Mouse (Mus musculus) liver (tissue): ENCODE measurements at regions not wholly inside any gene's neighbourhood (a gene's known extent, or its start where the extent isn't known, plus 50 kb on each side); places are given as distances from the start of the nearest gene placed in this dataset.

ENCODE experiments used
- DNase-seq: peaks from one replicate; pipeline ENCODE4 v3.0.0-alpha.2; 2020; ENCODE audit warnings: mixed read lengths

- DNase-seq, result no peak
Observed at GRCm38 (mm10) chr3:58090396-58090795, 242.5 kb upstream of the Pfn2 start.

GRCm38 (mm10) chr3:58091466-58092176 lies 243.7 kb upstream of the Pfn2 start:
- no peak for DNase-seq

GRCm38 (mm10) chr3:58110911-58111476 lies 263.1 kb upstream of the Pfn2 start:
- no peak for DNase-seq

DNA sequence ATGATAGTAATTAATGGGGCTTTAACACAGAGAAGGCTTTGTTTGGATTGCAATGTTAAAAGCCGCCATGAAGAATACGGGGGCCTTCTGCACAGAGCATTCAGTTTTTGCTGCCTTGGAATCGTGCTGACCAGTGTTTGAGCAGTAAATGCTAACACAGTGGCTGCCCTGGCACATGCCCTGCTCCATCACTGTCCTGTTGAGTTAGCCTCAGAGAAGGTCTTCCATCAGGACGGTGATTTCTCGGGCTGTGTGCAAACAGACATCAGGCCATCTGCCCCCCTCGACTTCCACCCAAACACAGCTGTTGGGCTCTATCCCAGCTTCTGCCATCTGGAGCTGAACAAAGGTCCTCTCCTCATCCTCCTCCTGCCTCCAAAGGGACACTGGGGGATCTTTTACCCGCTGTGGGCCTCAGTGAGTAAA lies 264.6 kb upstream of the Pfn2 start:
- no peak for DNase-seq

GRCm38 (mm10) chr3:58113941-58114340 lies 266.1 kb upstream of the Pfn2 start:
- DNase-seq, result no peak

- no peak for DNase-seq
Observed at GRCm38 (mm10) chr3:58115511-58115910, 267.6 kb upstream of the Pfn2 start.

GRCm38 (mm10) chr3:58116848-58117247 lies 269.0 kb upstream of the Pfn2 start:
- DNase-seq, result no peak

DNA sequence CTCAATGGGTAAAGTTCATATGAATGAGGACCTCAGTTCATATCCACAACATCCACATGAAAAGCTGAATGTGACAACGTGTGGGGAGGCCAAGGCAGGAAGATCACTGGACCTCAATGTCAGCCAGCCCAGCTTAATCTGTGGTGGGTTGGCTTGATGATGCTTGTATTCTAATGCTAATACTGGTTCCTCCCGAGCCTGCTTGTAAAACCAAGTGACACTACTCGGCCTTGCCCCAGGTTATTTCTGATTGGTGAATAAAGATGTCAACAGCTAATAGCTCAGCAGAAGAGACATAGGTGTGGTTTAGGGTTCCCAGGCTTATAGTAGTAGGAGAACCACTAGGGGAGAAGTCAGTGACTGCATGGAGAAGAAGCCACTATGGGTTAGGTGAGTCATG lies 272.2 kb upstream of the Pfn2 start:
- DNase-seq, result no peak

DNA sequence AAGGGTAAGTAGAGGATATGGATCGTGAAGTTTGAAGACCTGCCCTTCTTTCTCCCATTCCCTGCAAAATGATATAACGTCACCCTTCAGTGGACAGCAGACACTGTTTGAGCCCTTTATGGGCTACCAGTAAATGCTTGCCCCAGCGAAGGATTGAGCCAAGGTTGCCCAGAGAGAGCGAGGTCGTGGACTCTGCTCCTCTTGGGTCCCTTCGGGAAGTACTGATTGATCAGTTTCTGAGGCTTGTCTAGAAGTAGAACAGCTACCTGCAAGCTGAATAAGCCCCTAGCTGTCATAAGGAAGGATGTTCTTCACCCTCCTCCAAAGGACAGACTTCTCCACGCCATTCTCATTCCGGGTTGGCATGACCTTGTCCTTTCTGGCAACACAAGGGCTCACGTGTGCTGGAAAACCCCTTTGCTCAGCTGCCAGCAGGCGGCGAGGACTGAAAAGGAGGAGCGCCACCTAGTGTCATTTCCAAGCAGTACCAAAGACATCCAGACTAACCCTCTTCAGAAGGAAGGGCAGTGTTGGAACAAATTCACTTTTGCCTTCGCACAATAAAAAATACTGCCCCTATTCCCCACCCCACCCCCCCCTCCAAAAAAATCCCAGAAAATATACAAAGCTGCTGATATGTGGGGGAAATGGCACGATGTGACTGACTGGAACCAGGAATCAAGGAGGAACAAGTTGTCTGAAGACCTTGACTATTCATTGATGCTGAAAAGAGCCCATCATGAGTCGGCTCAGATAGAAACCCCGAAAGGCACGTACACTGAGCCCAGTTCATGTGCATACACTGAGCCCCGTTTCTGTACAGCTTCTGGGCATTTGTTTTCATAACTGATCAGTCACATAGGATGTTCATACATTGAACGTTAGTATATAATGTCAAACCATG lies 274.8 kb upstream of the Pfn2 start:
- peak; percentile 64 for DNase-seq

- no peak for DNase-seq
Observed at GRCm38 (mm10) chr3:58123396-58124077, 275.7 kb upstream of the Pfn2 start.

DNA sequence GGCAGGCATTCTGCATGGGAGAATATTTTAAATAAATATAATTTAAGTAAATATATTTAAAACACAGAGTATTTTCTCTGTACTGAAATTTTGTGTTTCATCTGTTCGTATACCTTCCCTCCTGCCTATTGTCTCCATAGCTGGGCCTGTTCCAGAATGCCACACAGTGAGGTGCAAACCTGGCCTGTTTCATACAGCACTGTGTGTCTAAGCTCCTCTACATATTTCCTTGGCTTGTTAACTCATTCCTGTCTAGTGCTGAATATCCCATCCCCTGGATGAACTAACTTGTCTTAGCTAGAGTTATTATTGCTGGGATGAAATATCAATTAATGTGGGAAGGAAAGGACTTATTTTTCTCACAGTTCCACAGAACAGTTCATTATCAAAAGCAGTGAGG lies 277.0 kb upstream of the Pfn2 start:
- DNase-seq, result no peak

DNA sequence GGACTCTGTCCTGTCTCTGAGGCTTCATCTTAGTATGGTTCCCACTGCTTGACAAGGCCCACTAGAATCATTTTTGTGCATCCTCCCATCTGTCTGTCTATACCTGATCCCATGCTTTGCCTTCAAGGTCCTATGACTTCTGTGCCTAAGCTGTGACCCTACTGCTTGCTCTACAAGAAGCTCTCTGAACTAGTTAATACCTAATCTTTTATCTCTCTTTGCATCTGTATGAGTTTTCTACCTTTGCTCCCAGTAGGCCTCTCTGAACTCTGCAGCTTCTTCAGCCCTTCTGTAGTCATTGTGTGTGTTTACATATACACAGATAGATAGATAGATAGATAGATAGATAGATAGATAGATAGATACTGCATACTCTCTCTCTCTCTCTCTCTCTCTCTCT lies 279.1 kb upstream of the Pfn2 start:
- no peak for DNase-seq

GRCm38 (mm10) chr3:58128059-58128458 lies 280.2 kb upstream of the Pfn2 start:
- DNase-seq, result no peak

GRCm38 (mm10) chr3:58129358-58129903 lies 281.6 kb upstream of the Pfn2 start:
- DNase-seq, result no peak

DNA sequence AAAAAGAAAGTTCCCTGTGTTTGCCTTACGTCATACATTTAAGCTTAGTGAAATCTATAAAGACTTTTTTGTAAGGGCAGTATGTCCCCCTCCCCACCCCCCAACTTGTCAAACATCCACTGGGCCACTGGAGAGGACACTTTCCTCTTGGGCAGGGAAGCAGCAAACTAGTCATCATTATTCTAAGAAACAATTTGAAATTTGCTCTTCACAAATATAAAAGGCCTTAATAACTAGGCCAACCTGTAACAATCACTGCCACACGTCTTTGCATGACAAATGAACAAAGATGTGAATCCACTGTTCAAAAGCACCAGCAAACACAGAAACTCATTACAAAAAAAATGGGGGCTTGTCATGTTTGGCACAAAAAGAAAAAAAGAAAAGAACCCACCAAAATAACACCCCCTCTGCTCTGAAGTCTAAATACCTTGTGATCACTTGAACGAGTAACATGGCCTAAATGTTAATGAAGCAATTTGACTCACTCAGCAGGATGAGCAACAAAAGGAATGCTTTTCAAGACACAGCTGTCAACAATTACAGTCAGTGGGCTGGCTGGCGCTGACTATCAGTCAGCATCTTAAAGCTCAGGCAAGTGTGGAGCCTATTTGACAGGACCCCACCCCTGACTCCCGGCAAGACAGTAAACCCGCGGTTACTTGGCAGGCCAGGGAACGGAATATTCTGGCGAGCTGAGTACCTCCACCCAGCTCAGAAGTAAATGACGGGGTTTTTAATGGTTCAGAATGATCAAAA lies 278.7 kb upstream of the Tsc22d2 start:
- DNase-seq, result no peak

DNA sequence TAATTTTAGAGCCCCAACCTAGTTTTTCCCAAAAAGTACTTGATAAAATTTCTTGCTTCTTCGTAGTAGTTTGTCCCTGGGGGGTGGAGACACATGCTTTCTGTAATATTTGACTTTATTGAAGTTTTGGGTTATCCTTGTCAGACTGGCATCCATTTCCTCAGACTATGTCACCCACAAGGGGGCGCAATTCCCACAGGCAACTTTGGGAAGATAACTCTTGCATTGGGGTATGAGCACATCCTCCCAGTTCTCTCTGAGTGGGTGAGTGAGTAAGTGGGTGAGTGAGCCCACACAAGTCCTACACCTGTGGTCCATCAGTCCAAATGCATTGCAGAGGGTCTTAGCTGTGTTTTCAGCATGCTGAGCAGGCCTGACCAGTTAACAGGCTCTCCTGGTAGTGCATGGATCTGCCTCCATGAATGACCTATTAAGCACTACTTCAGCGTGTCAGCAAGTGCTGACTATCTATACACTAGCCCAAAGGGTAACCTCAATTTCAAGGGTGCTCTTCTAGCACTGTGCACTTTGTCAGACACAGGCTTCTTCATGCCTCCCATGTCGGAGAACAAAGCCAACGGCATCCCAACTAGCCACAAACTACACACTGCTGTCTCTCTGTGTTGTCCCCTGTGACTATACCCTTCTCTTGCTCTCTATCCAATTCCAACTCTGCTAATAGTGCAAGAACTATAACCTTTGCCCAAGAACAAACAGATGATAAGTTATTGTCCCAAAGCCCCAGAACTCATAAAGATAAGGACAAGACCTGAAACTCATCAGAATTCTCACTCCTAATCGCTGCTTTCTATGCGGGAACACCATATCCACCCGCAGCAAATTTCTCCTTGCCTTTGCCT lies 275.6 kb upstream of the Tsc22d2 start:
- peak; percentile 39 for DNase-seq

DNA sequence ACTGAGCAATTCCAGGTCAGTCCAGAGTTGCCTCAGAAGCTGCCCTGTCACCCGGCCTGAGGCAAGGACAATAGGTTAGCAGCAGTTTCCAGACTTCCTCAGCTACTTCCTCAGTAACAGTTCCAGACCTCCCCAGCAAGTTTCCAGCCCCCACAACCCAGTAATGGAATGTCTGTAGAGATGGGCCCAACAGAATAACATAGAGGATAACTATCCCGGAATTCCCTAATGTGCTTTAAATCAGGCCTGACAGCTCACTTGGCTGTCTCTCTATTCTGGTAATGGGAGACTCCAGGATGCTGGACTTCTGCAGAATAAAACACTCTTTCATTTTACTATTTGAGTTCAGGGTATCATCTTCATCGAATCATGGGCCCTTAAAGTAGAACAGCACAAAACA lies 268.4 kb upstream of the Tsc22d2 start:
- DNase-seq, result no peak

DNA sequence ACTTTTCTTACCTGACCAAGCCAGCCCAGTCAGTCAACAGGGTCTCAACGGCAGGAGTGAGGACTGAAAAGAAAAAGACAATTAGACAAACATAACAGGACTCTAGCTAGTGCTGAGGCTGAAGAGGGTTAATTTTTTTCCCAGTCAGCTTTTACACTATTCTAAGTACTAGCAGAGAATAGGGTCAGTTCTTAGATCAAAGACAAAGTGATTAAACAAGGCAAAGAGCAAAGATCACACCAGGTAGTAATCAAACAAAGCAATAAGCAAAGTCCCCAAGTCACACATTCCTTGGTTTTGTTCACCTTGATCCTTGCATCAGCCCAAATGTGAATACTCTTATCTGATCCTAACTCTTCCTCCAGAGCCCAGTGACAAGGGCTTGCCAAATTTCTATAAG lies 267.8 kb upstream of the Tsc22d2 start:
- DNase-seq, result no peak

DNA sequence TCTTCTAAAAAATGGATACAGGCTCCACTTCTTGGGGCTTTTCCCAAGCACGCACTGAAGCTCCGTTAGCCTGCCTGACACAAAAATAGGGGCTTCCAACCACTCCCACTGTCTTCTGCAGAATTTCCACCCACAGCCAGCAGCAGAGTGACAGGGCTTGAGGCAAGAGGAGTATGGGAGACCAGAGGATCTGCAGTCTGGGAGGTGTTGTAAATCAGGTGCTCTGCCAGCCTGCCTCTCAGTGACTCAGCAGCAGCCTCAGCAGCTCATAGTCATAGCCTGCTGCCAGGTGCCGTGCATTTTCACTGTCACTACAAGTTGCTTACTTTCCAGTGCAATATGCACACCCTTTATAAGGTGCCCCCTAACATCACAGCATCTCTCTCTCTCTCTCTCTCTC lies 261.4 kb upstream of the Tsc22d2 start:
- DNase-seq, result no peak

- DNase-seq, result no peak
Observed at GRCm38 (mm10) chr3:58153874-58154756, 260.4 kb upstream of the Tsc22d2 start.
